Mouse (Mus musculus) C2C12 (cell line): ENCODE measurements at regions not wholly inside any gene's neighbourhood (a gene's known extent, or its start where the extent isn't known, plus 50 kb on each side); places are given as distances from the start of the nearest gene placed in this dataset.

Source experiments
- H3K27me3 ChIP-seq: one replicate; pipeline ENCODE4 v1.6.1; 2011; ENCODE audit not compliant: control insufficient read depth, insufficient read depth, insufficient read length
- H3K36me3 ChIP-seq: one replicate; pipeline ENCODE4 v1.6.1; 2011; ENCODE audit not compliant: control insufficient read depth, insufficient read depth
- H3K4me3 ChIP-seq: one replicate; pipeline ENCODE4 v1.5.1; 2011; ENCODE audit warnings: mild to moderate bottlenecking, control low read depth; ENCODE audit not compliant: poor library complexity, insufficient read depth, severe bottlenecking
- H3K79me2 ChIP-seq: one replicate; pipeline ENCODE4 v1.6.1; 2011; ENCODE audit not compliant: control insufficient read depth, insufficient read depth
- H3K79me3 ChIP-seq: one replicate; pipeline ENCODE4 v1.6.1; 2011; ENCODE audit warnings: low read depth, control low read depth
- H3ac ChIP-seq: one replicate; pipeline ENCODE3; 2011; ENCODE audit warnings: low read depth; ENCODE audit not compliant: control insufficient read depth, insufficient read length
- CEBPB ChIP-seq: IDR thresholded peaks from one replicate; pipeline ENCODE4 v1.6.1; 2011; ENCODE audit warnings: low read depth, mild to moderate bottlenecking, control low read depth, moderate library complexity
- CTCF ChIP-seq: IDR thresholded peaks from one replicate; pipeline ENCODE4 v1.5.1; 2011; ENCODE audit not compliant: control insufficient read depth, insufficient read depth, insufficient read length
- FOSL1 ChIP-seq: IDR thresholded peaks from one replicate; pipeline ENCODE4 v1.8.0; 2011; ENCODE audit warnings: mild to moderate bottlenecking, low read length; ENCODE audit not compliant: poor library complexity, insufficient read depth, severe bottlenecking
- MAX ChIP-seq: IDR thresholded peaks from one replicate; pipeline ENCODE4 v1.6.1; 2011; ENCODE audit warnings: mild to moderate bottlenecking, control low read depth
- MYOD1 ChIP-seq: IDR thresholded peaks from one replicate; pipeline ENCODE4 v1.6.1; 2011; ENCODE audit warnings: low read depth; ENCODE audit not compliant: control insufficient read depth, insufficient read length
- MYOG ChIP-seq: IDR thresholded peaks from one replicate; pipeline ENCODE4 v1.6.1; 2011; ENCODE audit not compliant: control insufficient read depth, insufficient read length; ENCODE audit errors: extremely low read depth
- USF1 ChIP-seq: IDR thresholded peaks from one replicate; pipeline ENCODE4 v1.6.1; 2011; ENCODE audit warnings: low read depth, mild to moderate bottlenecking, control low read depth, moderate library complexity

DNA sequence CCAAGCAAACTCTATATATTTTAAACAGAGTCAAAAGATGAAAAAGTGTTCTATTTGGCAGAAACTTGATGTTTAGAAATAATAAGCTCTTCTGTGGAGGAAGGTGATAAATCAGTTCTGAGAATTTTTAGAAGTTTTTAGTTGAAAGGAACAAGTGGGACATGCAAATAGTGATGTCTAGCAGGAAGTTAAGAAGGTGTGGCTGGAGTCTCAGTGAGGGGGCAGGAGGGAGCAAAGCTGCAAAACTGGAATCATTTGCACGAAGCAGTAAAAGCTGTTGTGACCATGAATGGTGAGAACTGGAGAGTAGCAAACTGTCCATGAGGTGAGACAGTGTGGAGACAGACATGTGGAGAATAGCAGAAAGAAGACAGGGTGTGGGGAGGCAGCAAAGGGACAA lies 157.1 kb upstream of the Cxadr start:
- H3ac ChIP-seq = no peak overlapping the region
- TF ChIP-seq CTCF (no peak), MYOD1 (no peak), FOSL1 (no peak), MYOG (no peak), MAX (no peak), CEBPB (no peak), USF1 (no peak)

DNA sequence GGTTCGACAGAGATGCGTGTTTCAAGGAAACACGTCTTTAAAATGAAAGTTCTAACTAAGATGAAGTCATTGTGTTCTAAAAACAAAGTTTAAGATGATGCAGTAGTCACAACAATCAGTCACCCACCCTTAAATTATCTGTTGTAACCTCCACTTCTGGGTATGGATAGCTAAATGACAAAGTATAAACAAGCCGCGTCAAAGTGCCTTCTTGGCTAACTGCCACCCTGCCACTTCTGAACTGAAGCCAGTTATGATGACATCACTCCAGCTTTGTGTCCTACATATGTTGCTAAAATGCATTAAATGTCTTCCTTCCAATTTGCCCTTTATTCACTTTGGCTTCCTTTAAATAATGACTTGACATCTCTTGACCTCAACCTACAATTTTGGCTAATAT lies 165.8 kb upstream of the Cxadr start:
- TF ChIP-seq MYOD1 = no peak
- TF ChIP-seq CEBPB = no peak
- TF ChIP-seq USF1 = no peak
- no peak for TF ChIP-seq CTCF
- no peak for TF ChIP-seq MAX
- H3K79me3 ChIP-seq = no peaks in the 10 kb centered on the region
- H3ac ChIP-seq = no peak overlapping the region
- H3K79me2 ChIP-seq = no peaks in the 10 kb centered on the region
- no peaks in the 10 kb centered on the region for H3K36me3 ChIP-seq
- H3K27me3 ChIP-seq = no peaks in the 10 kb centered on the region
- no peak overlapping the region for H3K4me3 ChIP-seq

More for the DNA sequence above, 157.1 kb upstream of the Cxadr start:
- no peaks in the 10 kb centered on the region for H3K79me2 ChIP-seq
- no peak overlapping the region for H3K4me3 ChIP-seq
- H3K36me3 ChIP-seq = no peaks in the 10 kb centered on the region
- H3K27me3 ChIP-seq = no peaks in the 10 kb centered on the region
- H3K79me3 ChIP-seq = no peaks in the 10 kb centered on the region

DNA sequence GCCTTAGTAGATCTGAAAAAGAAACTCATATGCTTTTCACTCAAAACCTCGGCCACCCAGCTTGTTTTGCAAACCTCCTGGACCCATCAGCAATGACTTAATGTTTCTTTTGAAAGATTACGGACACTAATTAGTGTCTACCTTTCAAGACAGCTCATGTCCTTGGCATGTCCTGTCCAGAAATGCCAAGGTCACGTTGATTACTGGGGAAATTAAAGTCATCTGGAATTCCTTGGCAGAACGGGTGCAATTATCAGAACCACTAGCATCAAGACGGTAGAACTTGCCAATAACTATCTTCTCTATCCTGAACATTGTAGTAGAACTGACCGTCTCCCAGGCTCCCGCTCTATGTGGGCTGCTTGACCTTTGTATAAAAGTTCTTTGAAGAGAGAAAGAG lies 166.8 kb upstream of the Cxadr start:
- no peak overlapping the region for H3ac ChIP-seq
- H3K79me2 ChIP-seq = no peaks in the 10 kb centered on the region
- TF ChIP-seq CTCF (no peak), FOSL1 (no peak), MYOD1 (no peak), MYOG (no peak)
- H3K27me3 ChIP-seq = no peaks in the 10 kb centered on the region
- no peaks in the 10 kb centered on the region for H3K36me3 ChIP-seq
- no peak overlapping the region for H3K4me3 ChIP-seq
- H3K79me3 ChIP-seq = no peaks in the 10 kb centered on the region

DNA sequence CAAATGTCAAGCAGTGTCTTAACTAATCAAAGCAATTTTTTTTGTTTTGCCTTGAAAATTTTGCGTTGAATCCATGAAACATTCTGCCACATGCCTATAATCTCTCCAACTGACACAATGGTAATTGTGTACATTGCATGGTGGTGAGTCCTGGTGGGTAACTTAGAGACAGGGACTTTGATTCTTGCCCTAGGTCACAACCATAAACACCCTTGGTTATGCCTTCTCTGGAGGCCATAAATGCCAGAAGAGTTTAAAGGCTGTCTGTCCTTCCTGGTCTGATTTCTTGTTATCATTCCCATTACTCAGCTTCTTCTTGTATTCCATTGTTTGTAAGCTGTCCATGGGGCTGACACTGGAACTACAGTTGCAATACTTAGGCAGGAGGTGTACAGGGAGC lies 179.6 kb upstream of the Cxadr start:
- no peaks in the 10 kb centered on the region for H3K36me3 ChIP-seq
- H3K79me3 ChIP-seq = no peaks in the 10 kb centered on the region
- no peak overlapping the region for H3ac ChIP-seq
- H3K27me3 ChIP-seq = no peaks in the 10 kb centered on the region
- no peak overlapping the region for H3K4me3 ChIP-seq
- TF ChIP-seq MYOD1 = no peak
- TF ChIP-seq CEBPB = no peak
- TF ChIP-seq MAX = no peak
- no peak for TF ChIP-seq FOSL1
- no peak for TF ChIP-seq MYOG
- TF ChIP-seq USF1 = no peak
- no peak for TF ChIP-seq CTCF
- H3K79me2 ChIP-seq = no peaks in the 10 kb centered on the region

- Histone ChIP-seq H3K79me2 (no peaks in the 10 kb centered on the region), H3K4me3 (no peak overlapping the region), H3K79me3 (no peaks in the 10 kb centered on the region), H3K36me3 (no peaks in the 10 kb centered on the region), H3K27me3 (no peaks in the 10 kb centered on the region), H3ac (no peak overlapping the region)
- no peak for TF ChIP-seq MYOG
- TF ChIP-seq FOSL1 = no peak
- TF ChIP-seq CTCF = no peak
- no peak for TF ChIP-seq USF1
- TF ChIP-seq CEBPB = no peak
- TF ChIP-seq MYOD1 = no peak
- TF ChIP-seq MAX = no peak
Observed at GRCm38 (mm10) chr16:78120346-78120899, 180.9 kb upstream of the Cxadr start.

DNA sequence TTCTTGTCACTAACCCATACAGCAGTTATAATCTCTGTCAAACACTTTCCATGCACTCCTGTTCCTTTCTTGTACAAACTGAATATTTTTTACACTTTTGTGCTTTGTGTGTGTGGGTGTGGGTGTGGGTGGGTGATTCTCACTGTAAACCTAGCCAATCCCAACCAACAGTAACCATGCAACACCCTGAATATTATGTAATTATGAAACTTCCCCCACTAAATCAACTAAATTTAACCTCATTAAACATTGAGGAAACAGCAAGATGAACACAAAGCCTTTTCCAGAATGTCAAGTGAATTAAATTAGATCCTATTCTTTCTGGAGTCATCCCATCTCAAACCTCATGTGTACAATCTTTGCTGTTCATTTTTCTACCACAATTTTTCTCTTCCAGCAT lies 197.0 kb upstream of the Cxadr start:
- no peaks in the 10 kb centered on the region for H3K36me3 ChIP-seq
- H3K27me3 ChIP-seq = no peaks in the 10 kb centered on the region
- no peak overlapping the region for H3K4me3 ChIP-seq
- no peaks in the 10 kb centered on the region for H3K79me3 ChIP-seq
- H3K79me2 ChIP-seq = no peaks in the 10 kb centered on the region
- no peak overlapping the region for H3ac ChIP-seq
- TF ChIP-seq FOSL1 = no peak
- no peak for TF ChIP-seq CEBPB
- no peak for TF ChIP-seq CTCF
- no peak for TF ChIP-seq USF1
- no peak for TF ChIP-seq MYOD1
- no peak for TF ChIP-seq MAX
- TF ChIP-seq MYOG = no peak
